In genomic region chr9:31296293-31296692, GRCm38 (mm10) we compare ENCODE assay signal across 14 mouse cellular contexts.
"Had no signal": no experiment of that assay in that cellular context is flagged by ENCODE, and none has a peak within 500 bp of the region (broad histone marks: within the 10 kb centered on the region; RNA-seq: fewer than 3 reads in every experiment).

No protein-coding gene starts in this region.

- H3K9ac ChIP-seq: limb, embryonic 15.5 days; liver, embryonic 12.5 days; lung, embryonic 14.5 days; midbrain, embryonic 15.5 days; neural tube, embryonic 12.5 days had no signal

- H3K27ac ChIP-seq: limb, embryonic 15.5 days; liver, embryonic 12.5 days; midbrain, embryonic 10.5 days; midbrain, embryonic 15.5 days; neural tube, embryonic 12.5 days had no signal

- H3K4me2 ChIP-seq: limb, embryonic 15.5 days; liver, embryonic 12.5 days; lung, embryonic 14.5 days; midbrain, embryonic 15.5 days; neural tube, embryonic 12.5 days had no signal

- H3K36me3 ChIP-seq: limb, embryonic 15.5 days; liver, embryonic 12.5 days; midbrain, embryonic 10.5 days; midbrain, embryonic 15.5 days; neural tube, embryonic 12.5 days had no signal

- DNase-seq: kidney, adult 8-10 months; kidney, postnatal 36 days; lung, embryonic 14.5 days; lung, postnatal 10 days; lung, postnatal 4 days; retina, postnatal 1 day; right cerebral cortex, postnatal 14 days; thymus, postnatal 4 days had no signal

- H3K4me3 ChIP-seq: limb, embryonic 15.5 days; liver, embryonic 12.5 days; midbrain, embryonic 10.5 days; midbrain, embryonic 15.5 days; neural tube, embryonic 12.5 days had no signal

- H3K27me3 ChIP-seq: limb, embryonic 15.5 days; liver, embryonic 12.5 days; midbrain, embryonic 15.5 days; neural tube, embryonic 12.5 days had no signal

- H3K4me1 ChIP-seq: limb, embryonic 15.5 days; midbrain, embryonic 10.5 days; midbrain, embryonic 15.5 days; neural tube, embryonic 12.5 days had no signal

- H3K9me3 ChIP-seq: limb, embryonic 15.5 days; liver, embryonic 12.5 days; midbrain, embryonic 10.5 days; midbrain, embryonic 15.5 days; neural tube, embryonic 12.5 days had no signal

- ATAC-seq: intestine, postnatal 0 days; liver, embryonic 12.5 days; midbrain, embryonic 15.5 days had no signal
